Mouse (Mus musculus): ENCODE measurements at regions not wholly inside any gene's neighbourhood (a gene's known extent, or its start where the extent isn't known, plus 50 kb on each side); places are given as distances from the start of the nearest gene placed in this dataset.

GRCm38 (mm10) chr2:128301709-128302108, 175.9 kb downstream of the Bcl2l11 start:
- no peak for DNase-seq (ENCODE audit: low spot score)

- DNase-seq (ENCODE audit: low spot score), result no peak
Observed at GRCm38 (mm10) chr2:128304063-128304712, 178.3 kb downstream of the Bcl2l11 start.

- DNase-seq (ENCODE audit: low spot score), result no peak
Observed at GRCm38 (mm10) chr2:128306693-128307092, 180.9 kb downstream of the Bcl2l11 start.

- no peak for DNase-seq (ENCODE audit: low spot score)
Observed at GRCm38 (mm10) chr2:128309541-128310030, 183.7 kb downstream of the Bcl2l11 start.

- peak; percentile 48 for DNase-seq (ENCODE audit: low spot score)
Observed at GRCm38 (mm10) chr2:128310081-128310480, 184.2 kb downstream of the Bcl2l11 start.

- no peak for DNase-seq (ENCODE audit: low spot score)
Observed at GRCm38 (mm10) chr2:128312084-128312594, 186.3 kb downstream of the Bcl2l11 start.

- DNase-seq (ENCODE audit: low spot score), result no peak
Observed at GRCm38 (mm10) chr2:128312659-128313581, 187.1 kb downstream of the Bcl2l11 start.

- no peak for DNase-seq (ENCODE audit: low spot score)
Observed at GRCm38 (mm10) chr2:128313582-128313918, 187.7 kb downstream of the Bcl2l11 start.

GRCm38 (mm10) chr2:128313948-128314347, 188.1 kb downstream of the Bcl2l11 start:
- DNase-seq (ENCODE audit: low spot score), result no peak

GRCm38 (mm10) chr2:128316516-128316915, 190.7 kb downstream of the Bcl2l11 start:
- no peak for DNase-seq (ENCODE audit: low spot score)

GRCm38 (mm10) chr2:128318266-128318665, 192.4 kb downstream of the Bcl2l11 start:
- no peak for DNase-seq (ENCODE audit: low spot score)

- DNase-seq (ENCODE audit: low spot score), result no peak
Observed at GRCm38 (mm10) chr2:128318956-128319355, 193.1 kb downstream of the Bcl2l11 start.

- DNase-seq (ENCODE audit: low spot score), result no peak
Observed at GRCm38 (mm10) chr2:128321475-128321874, 195.6 kb downstream of the Bcl2l11 start.

- DNase-seq (ENCODE audit: low spot score), result no peak
Observed at GRCm38 (mm10) chr2:128324256-128325096, 198.6 kb downstream of the Bcl2l11 start.

GRCm38 (mm10) chr2:128325097-128325421, 199.2 kb downstream of the Bcl2l11 start:
- DNase-seq (ENCODE audit: low spot score), result no peak

GRCm38 (mm10) chr2:128325456-128325855, 199.6 kb downstream of the Bcl2l11 start:
- DNase-seq (ENCODE audit: low spot score), result no peak

- DNase-seq (ENCODE audit: low spot score), result no peak
Observed at GRCm38 (mm10) chr2:128330833-128331232, 205.0 kb downstream of the Bcl2l11 start.

- DNase-seq (ENCODE audit: low spot score), result no peak
Observed at GRCm38 (mm10) chr2:128331275-128331674, 205.4 kb downstream of the Bcl2l11 start.

GRCm38 (mm10) chr2:128331681-128332080, 205.8 kb downstream of the Bcl2l11 start:
- no peak for DNase-seq (ENCODE audit: low spot score)

GRCm38 (mm10) chr2:128333401-128334142, 207.7 kb downstream of the Bcl2l11 start:
- no peak for DNase-seq (ENCODE audit: low spot score)

- DNase-seq (ENCODE audit: low spot score), result no peak
Observed at GRCm38 (mm10) chr2:128334143-128334470, 208.3 kb downstream of the Bcl2l11 start.

Measured in left cerebral cortex, adult 11 months (tissue).